Mouse (Mus musculus): Measurements from ENCODE around the gene Anp32e.
"Not testable (repeated sequence)": the region's sequence is repeated elsewhere in the genome, so short reads cannot be mapped to it uniquely, and the experiment has no call there.

Gene Anp32e

DNA sequence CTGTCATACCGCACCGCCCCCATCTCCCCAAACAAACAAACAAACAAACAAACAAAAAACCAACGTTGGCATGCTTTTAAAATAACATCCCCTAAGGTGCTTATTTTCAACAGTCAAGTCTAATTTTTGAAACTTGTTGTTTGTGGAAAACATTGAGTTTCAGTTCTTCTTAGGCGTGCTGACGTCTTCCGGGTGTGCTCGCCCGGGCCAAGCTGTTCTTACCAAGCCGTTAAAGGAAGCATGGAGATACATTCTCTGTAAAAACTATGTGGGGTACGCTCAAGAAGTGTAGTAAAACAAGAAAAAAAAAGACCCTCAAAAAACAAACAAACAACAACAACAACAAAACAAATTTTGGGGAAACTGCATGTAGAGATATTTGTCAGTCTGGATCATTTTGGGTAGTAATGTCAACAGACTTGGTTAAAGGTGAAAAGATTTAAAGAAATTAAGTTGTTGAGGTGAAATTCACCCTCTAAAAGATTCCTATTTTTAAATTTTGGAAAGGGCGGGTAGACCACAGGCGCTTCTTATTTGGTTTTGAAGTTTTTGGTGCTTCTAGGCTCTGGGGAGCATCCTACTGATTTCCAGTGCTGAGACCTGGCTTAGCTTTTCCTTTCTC is 43.3 kb downstream of the Anp32e start:
- DNase-seq (ENCODE audit: low spot score in 2 of 2): no peak

DNA sequence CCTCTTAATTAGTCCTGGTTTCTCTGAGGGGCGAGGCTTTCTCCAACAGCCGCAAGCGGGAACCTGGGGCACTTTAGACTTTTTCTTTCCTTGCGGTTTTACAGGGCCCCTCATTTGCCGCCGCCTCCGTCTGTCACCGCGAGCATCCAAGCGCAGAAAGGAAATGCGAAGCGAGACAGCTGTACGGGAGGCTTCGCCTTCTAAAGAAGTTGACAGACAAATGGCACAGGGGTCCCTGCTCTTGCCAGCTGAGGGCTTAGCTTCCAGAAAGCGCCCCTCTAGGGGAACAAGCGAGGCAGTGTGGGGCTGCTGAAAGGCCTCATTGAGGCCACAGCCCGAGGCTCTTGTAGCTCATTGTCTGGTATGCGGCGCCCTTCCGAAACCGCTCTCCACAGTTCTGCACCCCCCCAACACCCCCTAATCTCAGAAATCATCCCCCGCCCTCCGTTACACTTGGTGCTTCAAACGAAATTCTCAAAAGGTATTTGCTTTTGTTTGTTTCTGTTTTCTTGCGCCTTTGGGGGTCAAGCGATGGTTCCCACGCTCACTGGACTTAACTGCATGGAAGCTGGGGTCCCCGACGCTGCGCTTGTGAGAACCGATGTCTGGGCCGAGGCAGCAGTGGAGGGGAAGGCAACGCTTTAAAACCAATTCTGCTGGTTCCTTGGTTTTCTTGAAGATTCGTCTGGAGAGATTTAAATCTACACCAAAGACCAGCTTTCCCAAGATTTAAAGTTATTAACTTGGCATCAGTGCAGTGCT is 44.0 kb downstream of the Anp32e start:
- DNase-seq (ENCODE audit: low spot score in 2 of 2): peak; percentile 85 to 86

DNA sequence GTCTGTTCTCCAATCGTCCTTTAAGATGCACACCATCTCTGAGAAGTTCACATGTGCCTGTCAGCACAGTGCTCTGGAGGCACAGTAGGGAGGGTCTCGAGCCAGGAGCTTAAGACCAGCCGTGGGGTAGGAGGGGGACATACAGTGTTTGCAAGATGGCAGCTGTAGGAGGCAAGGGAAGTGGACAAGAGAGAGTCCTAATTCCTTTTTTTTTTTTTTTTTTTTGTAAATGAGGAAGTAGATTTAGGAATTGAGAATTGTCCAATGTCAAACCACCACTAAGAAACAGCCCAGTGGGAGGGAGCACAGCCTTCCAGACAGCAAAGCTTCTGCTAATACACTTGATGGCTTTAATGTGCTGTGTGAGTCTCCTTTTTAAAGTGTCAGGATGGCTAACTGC is 48.0 kb downstream of the Anp32e start:
- no peak for DNase-seq (ENCODE audit: low spot score in 2 of 2)

DNA sequence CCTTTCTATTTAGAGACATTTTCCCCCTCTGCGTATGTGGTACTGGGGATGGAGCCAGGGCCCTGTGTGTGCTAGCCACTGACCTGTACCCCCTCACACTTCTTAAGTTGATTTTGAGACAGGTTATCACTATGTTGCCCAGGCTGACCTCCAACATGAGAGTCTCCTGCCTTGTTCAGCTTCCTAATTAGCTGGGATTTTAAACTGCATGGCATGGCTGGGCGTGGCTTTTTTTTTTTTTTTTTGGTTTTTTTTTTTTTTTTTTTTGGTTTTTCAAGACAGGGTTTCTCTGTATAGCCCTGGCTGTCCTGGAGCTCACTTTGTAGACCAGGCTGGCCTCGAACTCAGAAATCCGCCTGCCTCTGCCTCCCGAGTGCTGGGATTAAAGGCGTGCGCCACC is 48.5 kb downstream of the Anp32e start:
- DNase-seq (ENCODE audit: low spot score in 2 of 2): not testable (repeated sequence)

DNA sequence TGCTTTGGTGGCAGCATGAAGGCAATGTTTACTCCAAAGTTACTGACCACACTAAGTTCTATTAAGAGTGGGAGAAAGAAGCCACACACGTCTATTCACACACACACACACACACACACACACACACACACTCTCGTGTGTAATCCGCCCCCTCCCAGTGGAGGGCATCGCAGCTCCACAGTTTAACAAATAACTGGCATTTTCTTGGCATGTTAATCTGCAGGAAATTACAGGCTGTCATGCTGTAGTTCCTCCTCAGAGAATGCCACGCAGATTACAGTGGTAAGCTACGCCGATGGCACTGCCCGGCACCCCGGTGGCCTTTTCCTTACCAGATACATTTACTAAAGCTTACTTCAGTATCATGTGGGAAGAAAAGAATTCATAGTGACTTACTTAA is 49.2 kb downstream of the Anp32e start:
- no peak for DNase-seq (ENCODE audit: low spot score in 2 of 2)

DNA sequence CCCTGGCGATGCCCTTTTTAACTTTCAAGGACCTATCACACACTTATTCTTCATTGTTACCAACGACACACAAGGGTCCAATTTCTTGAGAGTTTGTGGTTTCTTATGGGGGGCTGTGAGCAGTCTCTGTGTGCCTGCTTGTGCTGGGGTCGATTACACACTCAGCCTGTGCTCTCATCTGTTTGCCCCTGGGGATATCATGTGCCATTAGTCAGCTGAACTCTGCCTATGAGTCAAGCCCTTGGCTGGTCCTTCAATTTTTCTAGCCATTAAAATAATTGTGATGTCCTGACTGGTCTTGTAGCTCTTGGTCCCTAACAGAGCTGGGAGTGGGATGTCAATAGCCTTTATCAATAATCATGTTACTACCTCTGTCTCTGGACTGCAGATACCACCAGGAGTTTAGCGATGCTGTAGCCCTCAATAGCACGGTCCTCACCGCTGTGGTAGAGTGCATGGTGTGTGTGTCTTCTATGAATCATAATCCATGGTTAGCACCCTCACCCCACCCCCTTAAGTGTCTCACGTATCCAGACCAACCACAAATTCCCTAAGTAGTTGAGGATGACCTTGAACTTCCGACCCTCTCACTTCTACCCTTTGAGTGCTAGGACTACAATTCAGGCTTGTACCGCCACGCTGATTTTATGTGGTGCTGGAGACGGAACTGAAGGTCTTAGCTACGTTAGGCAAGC is 51.4 kb downstream of the Anp32e start:
- no peak for DNase-seq (ENCODE audit: low spot score in 2 of 2)

DNA sequence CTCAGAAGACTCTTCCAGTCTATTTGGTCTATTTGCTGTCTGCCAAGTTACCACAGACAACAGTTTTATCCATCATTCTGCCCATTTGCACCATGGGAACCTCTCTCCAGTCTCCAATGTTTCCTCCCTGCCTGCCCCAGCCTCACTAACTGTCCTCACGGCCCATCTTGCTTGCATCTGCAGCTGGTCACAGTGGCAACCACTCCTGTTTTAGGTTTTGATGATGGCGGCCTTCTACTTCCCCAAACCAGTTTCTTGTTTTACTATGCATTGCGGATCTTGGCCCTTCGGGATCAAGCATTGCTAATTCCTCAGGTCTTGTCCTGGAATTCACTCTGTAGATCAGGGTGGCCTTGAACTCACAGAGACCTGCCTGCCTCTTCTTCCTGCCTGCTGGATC is 53.1 kb downstream of the Anp32e start:
- DNase-seq (ENCODE audit: low spot score in 2 of 2): no peak

DNA sequence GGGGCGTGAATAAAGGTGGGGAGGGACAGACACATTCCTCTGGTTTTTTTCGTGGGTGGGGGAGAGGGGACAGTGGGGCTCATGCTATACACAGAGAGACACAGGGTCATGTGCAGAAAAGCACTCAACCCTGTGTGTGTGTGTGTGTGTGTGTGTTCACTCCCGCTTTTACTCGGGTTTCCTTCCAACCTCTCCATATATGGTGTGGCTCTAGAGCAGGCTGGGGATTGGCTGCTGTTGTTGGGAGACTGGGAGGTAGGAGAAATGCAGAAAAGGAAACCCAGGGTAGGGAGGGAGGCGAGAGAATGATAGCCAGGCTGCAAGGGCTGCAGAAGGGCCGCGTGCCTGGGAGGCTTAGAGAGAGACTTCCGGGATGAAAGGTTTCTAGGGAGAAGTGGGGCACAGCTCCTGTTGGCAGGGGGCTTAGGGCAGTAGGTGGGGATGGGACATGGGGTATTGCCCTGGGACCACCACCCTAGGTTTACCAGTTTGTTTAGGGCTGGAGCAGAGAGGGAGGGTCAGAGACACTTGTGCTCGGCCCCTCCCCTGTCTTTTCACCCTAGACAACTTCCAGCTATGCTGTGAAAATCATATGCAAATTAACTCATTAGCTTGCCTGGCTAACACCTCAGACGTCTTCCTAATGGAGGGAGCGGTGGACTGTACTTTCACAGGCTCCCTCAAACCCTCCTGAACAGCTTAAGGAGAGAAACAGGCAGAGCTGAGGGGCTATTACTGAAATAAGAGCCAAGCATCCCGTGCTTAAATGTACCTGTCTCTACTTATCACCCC is 56.4 kb downstream of the Anp32e start:
- no peak for DNase-seq (ENCODE audit: low spot score in 2 of 2)

DNA sequence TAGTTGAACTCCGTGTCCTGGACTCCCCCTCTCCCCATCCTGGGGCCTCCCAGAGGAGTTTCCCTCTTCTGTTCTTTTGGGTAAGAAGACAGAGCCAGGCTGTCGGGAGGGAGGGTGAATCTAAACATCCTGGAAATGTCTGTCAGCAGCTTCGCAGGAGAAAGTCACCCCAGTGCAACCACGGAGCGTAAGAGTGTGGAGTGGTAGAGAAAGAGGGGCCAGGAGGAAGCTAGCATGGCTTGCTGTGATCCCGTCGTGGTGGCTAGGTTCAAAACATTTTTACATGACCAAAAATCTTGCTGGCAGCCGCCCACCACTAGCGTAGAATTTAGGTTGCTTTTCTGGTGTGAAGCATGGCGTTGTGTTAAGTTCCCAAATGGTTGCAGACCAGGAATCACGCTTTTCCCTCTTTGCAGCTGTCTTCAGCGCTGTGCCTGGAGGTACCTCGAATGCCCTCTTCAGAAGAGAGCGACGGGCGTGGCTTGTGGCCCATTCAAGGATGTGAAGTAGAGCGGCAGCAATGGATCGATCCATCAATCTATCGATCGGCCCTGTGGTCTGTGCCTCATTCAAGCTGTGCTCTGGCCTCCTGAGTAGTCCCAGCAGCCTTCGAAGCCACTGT is 57.1 kb downstream of the Anp32e start:
- DNase-seq (ENCODE audit: low spot score in 2 of 2): no peak

DNA sequence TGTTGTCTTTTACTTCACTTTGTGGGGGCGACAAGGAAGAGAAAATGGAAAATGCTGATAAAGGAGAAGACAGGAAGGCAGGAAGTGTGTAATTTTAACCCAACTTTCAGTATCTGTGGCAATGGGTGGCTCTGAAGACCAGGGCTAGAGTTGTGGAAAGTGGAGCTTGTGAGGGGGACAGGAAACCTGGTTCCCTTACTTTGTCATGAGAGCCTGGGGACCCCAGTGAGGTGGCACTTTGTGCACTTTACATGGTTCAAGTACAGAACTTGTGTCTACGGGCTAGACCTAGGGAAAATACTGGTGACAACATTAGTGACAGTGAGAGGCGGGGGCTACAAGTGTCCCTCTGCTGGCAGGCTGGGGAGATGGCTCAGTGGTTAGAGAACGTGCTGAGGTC is 57.9 kb downstream of the Anp32e start:
- DNase-seq (ENCODE audit: low spot score in 2 of 2): no peak

DNA sequence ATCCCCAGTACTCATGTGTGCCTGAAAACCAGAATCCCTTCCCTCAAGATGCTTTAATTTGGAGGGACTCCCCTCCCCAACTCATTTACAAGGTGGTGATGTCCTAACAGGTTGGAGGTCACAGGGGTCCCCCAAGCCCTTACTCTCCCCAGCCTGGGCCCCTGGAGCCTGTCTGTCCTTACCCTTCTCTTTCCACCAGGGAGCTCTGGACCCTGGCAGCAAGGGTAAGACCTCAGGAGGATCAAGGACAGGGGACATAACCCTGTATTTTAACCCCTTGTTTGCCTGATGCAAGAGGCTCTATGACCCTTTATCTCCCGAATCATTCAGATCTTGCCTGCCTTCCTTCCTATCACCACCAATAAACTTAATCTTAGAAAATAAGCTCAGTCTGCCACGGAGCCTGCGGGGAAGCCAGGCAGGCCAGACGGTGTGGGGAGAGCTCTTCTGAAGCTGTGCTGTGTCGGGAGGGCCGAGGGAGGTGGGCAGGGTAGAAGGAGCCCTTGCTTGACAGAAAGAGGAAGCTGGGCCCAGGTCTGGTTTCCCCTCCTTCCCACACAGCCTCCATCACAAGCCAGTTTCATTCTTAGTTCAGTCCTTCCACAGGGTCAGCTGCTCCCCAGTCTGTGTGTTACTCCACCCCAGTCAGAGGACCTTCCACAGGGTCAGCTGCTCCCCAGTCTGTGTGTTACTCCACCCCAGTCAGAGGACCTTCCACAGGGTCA is 58.5 kb downstream of the Anp32e start:
- DNase-seq (ENCODE audit: low spot score in 2 of 2): no peak

DNA sequence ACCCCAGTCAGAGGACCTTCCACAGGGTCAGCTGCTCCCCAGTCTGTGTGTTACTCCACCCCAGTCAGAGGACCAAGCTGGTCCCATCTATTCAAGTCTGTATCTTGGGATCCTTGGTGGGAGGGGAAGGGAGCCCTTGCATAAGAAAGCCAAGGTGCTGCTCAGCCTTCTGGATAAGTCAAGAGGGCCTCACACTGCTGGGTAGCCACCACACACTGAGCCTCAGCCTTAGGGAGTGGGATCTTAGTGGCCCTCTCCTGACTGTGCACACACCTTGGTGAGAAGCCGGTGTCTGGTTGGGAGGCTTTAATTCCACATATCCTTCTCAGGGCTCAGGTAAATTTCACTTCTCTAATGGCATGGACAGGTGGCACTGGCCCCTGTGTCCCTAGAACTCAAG is 59.1 kb downstream of the Anp32e start:
- DNase-seq (ENCODE audit: low spot score in 2 of 2): no peak

DNA sequence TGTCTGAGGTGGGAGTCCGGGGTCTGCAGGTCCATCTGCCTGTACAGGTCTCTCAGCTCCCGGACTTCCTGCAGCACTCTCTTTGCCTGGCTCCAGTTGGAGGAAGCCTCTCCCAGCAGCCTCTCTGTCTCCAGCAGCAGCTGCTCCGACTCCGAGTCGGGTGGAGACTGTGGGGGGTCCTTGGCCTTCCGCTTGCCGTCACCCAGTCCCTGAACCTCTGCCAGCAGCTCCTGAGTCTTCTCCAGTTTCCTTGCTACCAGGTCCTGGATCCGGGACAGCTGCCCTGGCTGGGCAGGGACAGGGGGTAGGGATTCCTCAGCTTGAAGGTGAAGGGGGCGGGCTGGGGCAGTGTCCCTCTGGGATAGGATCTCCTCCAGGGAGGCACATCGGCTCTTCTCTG is 59.9 kb downstream of the Anp32e start:
- no peak for DNase-seq (ENCODE audit: low spot score in 2 of 2)

DNA sequence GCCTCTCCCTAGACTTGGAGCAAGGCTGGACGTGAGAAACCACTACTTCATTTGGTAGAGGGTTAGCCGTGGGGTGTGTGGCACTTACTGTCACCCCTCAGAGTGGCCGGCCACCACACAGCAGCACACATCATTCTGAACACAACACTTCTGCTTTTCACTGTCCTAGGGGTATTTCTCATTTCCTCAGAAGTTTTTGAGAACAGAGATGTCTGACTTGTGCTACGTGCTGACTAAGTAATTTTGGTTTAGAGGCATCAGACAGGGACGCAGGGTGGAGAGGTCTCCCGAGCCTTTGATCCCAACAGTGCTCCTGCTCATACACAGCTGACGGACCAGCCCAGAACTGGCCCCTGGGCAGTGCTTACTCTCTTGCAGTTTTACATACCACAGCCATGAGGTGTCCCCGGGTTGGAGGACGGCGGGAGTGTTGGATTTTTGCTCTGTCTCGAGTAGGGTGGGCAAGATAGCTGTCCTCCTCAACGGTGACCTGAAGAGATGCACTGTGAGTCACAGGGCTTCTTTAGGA is 61.4 kb downstream of the Anp32e start:
- no peak for DNase-seq (ENCODE audit: low spot score in 2 of 2)

DNA sequence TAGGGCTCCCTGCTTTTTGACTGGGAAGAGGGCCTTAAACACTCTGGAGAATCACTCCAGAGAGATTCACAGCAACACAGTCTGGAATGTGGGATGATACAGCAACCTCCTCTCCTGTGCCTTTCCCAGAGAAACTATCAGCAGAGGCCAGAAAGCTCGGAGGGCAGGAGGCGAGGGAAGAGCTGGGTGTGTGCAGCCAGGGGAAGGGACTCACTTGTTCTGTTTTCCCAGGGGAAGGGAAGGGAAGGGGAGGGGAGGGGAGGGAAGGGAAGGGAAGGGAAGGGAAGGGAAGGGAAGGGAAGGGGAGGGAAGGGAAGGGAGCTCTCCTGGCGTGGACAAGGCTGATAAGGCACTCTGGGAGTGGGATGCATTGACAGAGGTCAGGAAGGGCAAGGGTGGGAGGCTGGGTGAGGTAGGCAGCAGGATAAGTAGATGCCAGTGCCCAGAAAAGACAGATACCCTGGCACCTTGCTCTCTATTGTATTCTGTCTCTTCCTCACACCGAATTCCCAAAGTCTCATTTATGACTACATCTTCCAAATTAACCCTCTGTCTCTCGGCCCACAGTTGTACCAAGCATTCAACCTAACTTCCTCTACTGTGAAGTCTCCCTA is 64.1 kb downstream of the Anp32e start:
- DNase-seq (ENCODE audit: low spot score in 2 of 2): no peak

DNA sequence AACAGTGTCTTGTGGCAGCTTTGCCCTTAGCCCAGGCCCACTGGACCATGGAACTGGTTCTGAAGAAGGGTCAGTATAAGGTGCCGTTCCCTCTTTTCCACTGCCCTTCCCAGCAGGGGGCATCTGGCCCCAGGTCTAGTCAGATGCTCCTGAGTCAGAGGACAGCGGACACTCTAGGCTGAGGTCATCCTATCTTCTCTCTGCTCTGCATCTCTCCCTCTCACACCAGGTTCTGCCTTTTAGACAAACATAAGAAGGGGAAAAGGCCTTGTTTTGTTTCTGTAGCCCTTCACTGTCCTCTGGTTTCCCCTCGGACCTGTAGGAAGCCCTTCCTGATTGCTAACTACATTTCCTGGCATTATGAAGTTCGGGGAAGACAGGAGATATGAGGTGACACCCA is 64.8 kb downstream of the Anp32e start:
- DNase-seq (ENCODE audit: low spot score in 2 of 2): no peak

DNA sequence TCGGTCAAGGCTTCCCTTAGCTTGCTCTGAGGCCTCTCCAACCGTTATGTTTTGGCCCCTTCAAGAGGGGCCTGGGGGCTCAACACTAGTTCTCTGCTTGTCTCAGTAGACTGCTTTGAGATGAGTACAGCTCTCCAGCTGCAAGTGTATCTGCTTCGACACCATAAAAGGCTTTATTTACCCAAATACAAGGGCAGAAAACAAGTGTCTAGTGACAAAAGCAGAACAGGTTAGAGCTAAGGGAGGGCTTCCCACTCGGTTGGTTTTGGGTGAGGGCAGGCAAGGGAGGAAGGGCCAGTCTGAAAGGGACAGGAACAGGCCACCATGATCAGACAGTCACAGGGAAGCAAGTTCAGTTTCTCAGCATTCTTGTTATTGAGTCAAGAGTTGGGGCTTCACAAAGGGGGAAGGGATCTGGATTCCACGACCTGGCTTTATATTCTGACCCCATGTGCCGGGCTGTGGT is 65.4 kb downstream of the Anp32e start:
- DNase-seq (ENCODE audit: low spot score in 2 of 2): no peak

DNA sequence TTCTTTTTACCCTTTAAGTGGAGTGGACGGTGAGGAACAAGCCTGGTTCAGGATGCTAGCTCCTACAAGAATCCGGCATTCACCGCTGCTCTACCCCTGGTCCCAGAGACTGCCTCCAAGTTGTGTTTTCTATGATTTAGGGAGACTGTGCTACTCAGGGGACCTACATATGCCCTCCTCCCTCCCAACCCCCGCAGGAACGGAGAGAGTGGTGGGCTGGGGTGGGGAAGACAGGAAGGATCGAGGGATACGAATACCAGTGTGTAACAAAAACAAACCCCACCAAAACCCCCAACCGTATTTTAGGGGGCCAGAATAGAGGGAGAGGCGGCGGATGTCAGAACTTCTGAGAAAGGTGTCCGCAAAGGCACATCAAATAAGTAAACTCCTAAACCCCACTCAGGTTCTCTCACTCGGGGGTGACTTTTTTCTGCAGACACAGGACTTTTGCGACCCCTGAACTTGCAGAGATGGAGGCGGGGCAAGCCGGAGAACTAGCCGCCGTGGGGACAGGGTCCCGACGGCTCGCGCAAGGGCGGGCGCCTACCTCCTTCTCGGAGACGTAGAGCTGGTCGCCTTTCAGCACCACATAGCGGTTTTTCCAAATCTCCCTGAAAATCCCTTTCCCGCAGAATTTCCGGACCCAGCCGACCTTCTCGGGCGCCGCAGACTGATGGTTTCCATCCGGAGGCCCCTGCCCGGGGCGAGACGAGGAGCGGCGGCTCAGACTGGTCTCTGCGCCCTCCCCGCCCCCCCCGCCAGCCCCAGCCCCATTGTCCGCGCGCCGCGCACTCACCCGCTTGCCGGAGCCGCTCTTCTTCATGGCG is 66.1 kb downstream of the Anp32e start:
- peak in 1 of 2 experiments; percentile 36 for DNase-seq (ENCODE audit: low spot score in 2 of 2)

DNA sequence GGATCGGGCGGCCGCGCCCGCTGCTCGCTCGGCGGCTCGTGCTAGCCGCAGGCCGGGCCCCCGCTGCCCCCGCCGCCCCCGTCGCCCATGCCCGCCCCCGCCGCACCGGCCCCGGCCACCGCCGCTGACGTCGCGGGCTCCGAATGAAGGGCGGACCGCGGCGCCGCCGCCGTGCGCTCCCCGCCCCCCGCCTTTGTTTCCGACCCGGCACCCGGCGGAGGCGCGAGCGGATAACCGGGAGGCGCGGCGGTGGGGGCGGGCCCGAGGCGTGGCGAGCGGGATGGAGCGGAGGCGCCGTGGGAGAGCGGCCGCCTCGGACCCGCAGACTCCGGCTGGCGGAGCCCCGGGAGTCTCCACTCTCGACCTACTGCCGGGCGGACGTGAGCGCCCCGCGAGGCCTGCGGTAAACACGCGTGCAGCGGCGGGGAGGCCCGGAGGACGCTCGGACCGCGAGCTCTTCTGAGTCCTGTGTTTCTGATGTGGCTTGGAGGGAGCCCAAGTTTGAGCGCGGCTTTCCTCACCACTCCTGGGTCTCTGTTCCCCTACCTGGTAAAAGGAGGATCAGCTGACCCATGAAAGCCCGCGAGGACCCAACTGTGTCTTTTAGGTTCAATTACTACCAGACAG is 66.9 kb downstream of the Anp32e start, which contains the start of gene Plekho1:
Plekho1 (minus strand) TSS at position 200 of the 627 bp plus-strand sequence.
- peak in 1 of 2 experiments; percentile 51 for DNase-seq (ENCODE audit: low spot score in 2 of 2)

Data from thymus, postnatal 10 days (tissue).